Mouse (Mus musculus) myocyte (in vitro differentiated cells): ENCODE measurements around the gene Oas1a.

Experiments
- CEBPB ChIP-seq: IDR thresholded peaks from 2 replicates; pipeline ENCODE4 v1.6.1; 2011; ENCODE audit warnings: mild to moderate bottlenecking, moderate library complexity; ENCODE audit not compliant: poor library complexity, insufficient read depth, severe bottlenecking
- E2F4 ChIP-seq: IDR thresholded peaks from one replicate; pipeline ENCODE4 v1.6.1; 2011; ENCODE audit warnings: mild to moderate bottlenecking, control low read depth, moderate library complexity; ENCODE audit not compliant: insufficient read depth
- MAX ChIP-seq: IDR thresholded peaks from one replicate; pipeline ENCODE4 v1.6.1; 2011; ENCODE audit warnings: low read depth, mild to moderate bottlenecking, control low read depth
- MYOD1 ChIP-seq, 3 experiments: IDR thresholded peaks; one replicate each; pipeline ENCODE4 v1.6.1; 2011; ENCODE audit warnings: control low read depth in 2 of 3, low read depth in 2 of 3, mild to moderate bottlenecking in 2 of 3, moderate library complexity in 1 of 3; ENCODE audit not compliant: insufficient read length in 2 of 3, control insufficient read depth in 1 of 3
- MYOG ChIP-seq, 3 experiments: IDR thresholded peaks; one replicate each; pipeline ENCODE4 v1.6.1; 2011; ENCODE audit warnings: control low read depth in 2 of 3, low read depth in 2 of 3, mild to moderate bottlenecking in 2 of 3; ENCODE audit not compliant: insufficient read length in 2 of 3, control insufficient read depth in 1 of 3, insufficient read depth in 1 of 3
- POLR2A ChIP-seq: IDR thresholded peaks from one replicate; pipeline ENCODE4 v1.6.1; 2011; ENCODE audit warnings: low read depth, mild to moderate bottlenecking, control low read depth, moderate library complexity; ENCODE audit not compliant: insufficient read length
- SRF ChIP-seq: IDR thresholded peaks from one replicate; pipeline ENCODE4 v1.6.1; 2011; ENCODE audit warnings: low read depth; ENCODE audit not compliant: control insufficient read depth, insufficient read length

GRCm38 (mm10) chr5:120871469-120871868 lies 35.9 kb downstream of the Oas1a start:
- no peak for TF ChIP-seq E2F4
- TF ChIP-seq POLR2A, result no peak
- TF ChIP-seq MAX, result no peak
- no peak for TF ChIP-seq MYOG (IDR thresholded peaks at IDR 0.05; ENCODE audit: control insufficient read depth in 1 of 3, insufficient read depth in 1 of 3, insufficient read length in 2 of 3, low read depth in 2 of 3)
- no peak for TF ChIP-seq MYOD1 (IDR thresholded peaks at IDR 0.05; ENCODE audit: control insufficient read depth in 1 of 3, insufficient read length in 2 of 3, low read depth in 2 of 3)
- TF ChIP-seq CEBPB, result no peak
- no peak for TF ChIP-seq SRF
